Comparison of ENCODE assay signal across 23 mouse cellular contexts in the genomic region with DNA sequence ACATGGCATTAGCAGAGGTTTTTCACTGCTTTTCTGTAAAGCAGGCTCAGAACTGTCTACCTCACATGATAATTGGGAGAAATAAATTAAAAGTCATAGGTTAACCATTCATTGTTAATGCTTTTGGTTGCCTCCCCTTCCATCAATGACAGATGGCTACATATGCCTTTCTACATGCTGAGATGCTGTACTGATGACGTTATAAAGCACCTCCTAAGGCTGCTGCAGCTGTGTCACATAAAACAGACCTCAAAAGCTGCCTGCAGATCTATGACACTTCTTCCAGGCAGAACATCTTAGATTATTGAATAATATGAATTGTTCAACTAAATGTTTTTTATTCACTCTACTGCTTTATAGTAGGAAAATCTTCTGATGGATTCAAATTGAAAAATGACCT. TPM values are rescaled to one million over a fixed set of nuclear protein-coding genes. Genes with fewer than 3 reads are reported as not detected.
DNase-seq lines count a peak whose midpoint lies in the region; ATAC-seq and TF ChIP-seq lines count a peak whose summit lies in the region.
"Had no signal": no experiment of that assay in that cellular context is flagged by ENCODE, and none has a peak within 500 bp of the region (broad histone marks: within the 10 kb centered on the region; RNA-seq: fewer than 3 reads in every experiment).

No protein-coding gene starts in this region.

- no peaks in the 10 kb centered on the region for H3K9me3 ChIP-seq in forebrain, embryonic 13.5 days (replicated peaks)
- H3K9me3 ChIP-seq in forebrain, postnatal 0 days (ENCODE audit: low read length): no peaks in the 10 kb centered on the region
- H3K9me3 ChIP-seq in hindbrain, embryonic 12.5 days (replicated peaks): no peaks in the 10 kb centered on the region
- H3K9me3 ChIP-seq in hindbrain, embryonic 16.5 days (ENCODE audit: control insufficient read depth, low read length): no peaks in the 10 kb centered on the region
- no peaks in the 10 kb centered on the region for H3K9me3 ChIP-seq in neural tube, embryonic 14.5 days (ENCODE audit: control insufficient read depth, low read length)
- H3K9me3 ChIP-seq: embryonic facial prominence, embryonic 13.5 days; embryonic facial prominence, embryonic 15.5 days; forebrain, embryonic 15.5 days had no signal

- H3K4me1 ChIP-seq in forebrain, embryonic 13.5 days: no peaks in the 10 kb centered on the region
- H3K4me1 ChIP-seq in forebrain, postnatal 0 days (ENCODE audit: insufficient read depth): no peaks in the 10 kb centered on the region
- H3K4me1 ChIP-seq in hindbrain, embryonic 12.5 days: no peaks in the 10 kb centered on the region
- no peaks in the 10 kb centered on the region for H3K4me1 ChIP-seq in hindbrain, embryonic 16.5 days (ENCODE audit: control insufficient read depth, insufficient read depth, low read depth, low read length)
- no peaks in the 10 kb centered on the region for H3K4me1 ChIP-seq in neural tube, embryonic 14.5 days (ENCODE audit: control insufficient read depth, insufficient read depth, low read length)
- H3K4me1 ChIP-seq: embryonic facial prominence, embryonic 13.5 days; embryonic facial prominence, embryonic 15.5 days; forebrain, embryonic 15.5 days had no signal

- no peak overlapping the region for H3K27ac ChIP-seq in forebrain, embryonic 13.5 days
- H3K27ac ChIP-seq in forebrain, postnatal 0 days (ENCODE audit: low read depth, low read length): no peak overlapping the region
- H3K27ac ChIP-seq in hindbrain, embryonic 12.5 days: no peak overlapping the region
- H3K27ac ChIP-seq in hindbrain, embryonic 16.5 days (ENCODE audit: low read depth, low read length): no peak overlapping the region
- H3K27ac ChIP-seq in neural tube, embryonic 14.5 days (ENCODE audit: low read depth, low read length): no peak overlapping the region
- H3K27ac ChIP-seq: embryonic facial prominence, embryonic 13.5 days; embryonic facial prominence, embryonic 15.5 days; forebrain, embryonic 15.5 days had no signal

- H3K36me3 ChIP-seq in forebrain, embryonic 13.5 days (ENCODE audit: poor library complexity, severe bottlenecking): no peaks in the 10 kb centered on the region
- no peaks in the 10 kb centered on the region for H3K36me3 ChIP-seq in forebrain, postnatal 0 days (ENCODE audit: insufficient read depth)
- H3K36me3 ChIP-seq in hindbrain, embryonic 12.5 days: no peaks in the 10 kb centered on the region
- H3K36me3 ChIP-seq in hindbrain, embryonic 16.5 days (ENCODE audit: control insufficient read depth, insufficient read depth, low read length): no peaks in the 10 kb centered on the region
- H3K36me3 ChIP-seq in neural tube, embryonic 14.5 days (ENCODE audit: control insufficient read depth, insufficient read depth, low read length): no peaks in the 10 kb centered on the region
- H3K36me3 ChIP-seq: embryonic facial prominence, embryonic 13.5 days; embryonic facial prominence, embryonic 15.5 days; forebrain, embryonic 15.5 days had no signal

- H3K9ac ChIP-seq in forebrain, embryonic 13.5 days: no peak overlapping the region
- H3K9ac ChIP-seq in forebrain, postnatal 0 days: no peak overlapping the region
- H3K9ac ChIP-seq in hindbrain, embryonic 12.5 days: no peak overlapping the region
- no peak overlapping the region for H3K9ac ChIP-seq in hindbrain, embryonic 16.5 days (ENCODE audit: low read depth, low read length)
- H3K9ac ChIP-seq in neural tube, embryonic 14.5 days (replicated peaks; ENCODE audit: low read depth, low read length): no peak overlapping the region
- H3K9ac ChIP-seq: embryonic facial prominence, embryonic 13.5 days; embryonic facial prominence, embryonic 15.5 days; forebrain, embryonic 15.5 days had no signal

- WGBS in forebrain, embryonic 13.5 days: 41% methylated on average over 1 of the region's 1 CpGs
- WGBS in forebrain, postnatal 0 days: 29% methylated on average over 1 of the region's 1 CpGs
- WGBS in hindbrain, embryonic 12.5 days: 23% methylated on average over 1 of the region's 1 CpGs
- 19% methylated on average over 1 of the region's 1 CpGs for WGBS in hindbrain, embryonic 16.5 days
- WGBS in neural tube, embryonic 14.5 days: 20% methylated on average over 1 of the region's 1 CpGs

- H3K4me3 ChIP-seq in forebrain, embryonic 13.5 days: no peak overlapping the region
- no peak overlapping the region for H3K4me3 ChIP-seq in forebrain, postnatal 0 days (ENCODE audit: low read depth, low read length)
- no peak overlapping the region for H3K4me3 ChIP-seq in hindbrain, embryonic 12.5 days
- no peak overlapping the region for H3K4me3 ChIP-seq in hindbrain, embryonic 16.5 days (ENCODE audit: low read length)
- H3K4me3 ChIP-seq in neural tube, embryonic 14.5 days (ENCODE audit: low read depth, low read length): no peak overlapping the region
- H3K4me3 ChIP-seq: embryonic facial prominence, embryonic 13.5 days; embryonic facial prominence, embryonic 15.5 days; erythroblast, embryonic 14.5 days; forebrain, embryonic 15.5 days had no signal

- no peaks in the 10 kb centered on the region for H3K27me3 ChIP-seq in forebrain, embryonic 13.5 days
- no peaks in the 10 kb centered on the region for H3K27me3 ChIP-seq in forebrain, postnatal 0 days (ENCODE audit: insufficient read depth, low read length)
- no peaks in the 10 kb centered on the region for H3K27me3 ChIP-seq in hindbrain, embryonic 12.5 days
- H3K27me3 ChIP-seq in hindbrain, embryonic 16.5 days (replicated peaks; ENCODE audit: control insufficient read depth, insufficient read depth, low read length): no peaks in the 10 kb centered on the region
- H3K27me3 ChIP-seq in neural tube, embryonic 14.5 days (ENCODE audit: control insufficient read depth, insufficient read depth, low read length): no peaks in the 10 kb centered on the region
- H3K27me3 ChIP-seq: embryonic facial prominence, embryonic 13.5 days; embryonic facial prominence, embryonic 15.5 days; forebrain, embryonic 15.5 days had no signal

- DNase-seq in forebrain, postnatal 0 days: no peak
- DNase-seq in neural tube, embryonic 10.5 days (ENCODE audit: extremely low spot score, low spot score): no peak
- peak; percentile 5 for DNase-seq in mesoderm, embryonic 11.5 days (ENCODE audit: low read depth, low spot score)
- no peak for DNase-seq in cerebellum, adult 18-20 months
- DNase-seq: adrenal gland, adult 2 months; adrenal gland, postnatal 10 days; adrenal gland, postnatal 25 days; cerebellum, adult 11-12 months; cerebellum, adult 8-10 months; cerebellum, adult 9-11 months; cerebellum, postnatal 14 days; cerebellum, postnatal 36 days; embryo, embryonic 11 days had no signal

- no peak overlapping the region for H3K4me2 ChIP-seq in forebrain, embryonic 13.5 days
- no peak overlapping the region for H3K4me2 ChIP-seq in forebrain, postnatal 0 days (ENCODE audit: low read depth)
- no peak overlapping the region for H3K4me2 ChIP-seq in hindbrain, embryonic 12.5 days (replicated peaks)
- no peak overlapping the region for H3K4me2 ChIP-seq in hindbrain, embryonic 16.5 days (ENCODE audit: low read length)
- H3K4me2 ChIP-seq in neural tube, embryonic 14.5 days (ENCODE audit: low read depth, low read length): no peak overlapping the region
- H3K4me2 ChIP-seq: embryonic facial prominence, embryonic 13.5 days; embryonic facial prominence, embryonic 15.5 days; forebrain, embryonic 15.5 days had no signal

- 0 out of 2 replicates have a peak, but pooled peaks have one; percentile 10 for ATAC-seq in forebrain, embryonic 13.5 days
- ATAC-seq in forebrain, postnatal 0 days: no peak
- ATAC-seq in hindbrain, embryonic 12.5 days (ENCODE audit: low FRiP score): 0 out of 2 replicates have a peak, but pooled peaks have one; percentile 22
- ATAC-seq in hindbrain, embryonic 16.5 days: no peak
- ATAC-seq in neural tube, embryonic 14.5 days (ENCODE audit: low read depth): 0 out of 2 replicates have a peak, but pooled peaks have one; percentile 56
- ATAC-seq: forebrain, embryonic 15.5 days had no signal

- no peak for TF ChIP-seq CTCF in forebrain, postnatal 0 days (IDR thresholded peaks at IDR 0.05; ENCODE audit: low read depth)

RNA-seq across cellular contexts. Expression of gene Grm5, which starts 51.6 kb away (rescaled TPM):
- polyA plus RNA-seq in forebrain, embryonic 13.5 days (2015; fragmentation: Nextera tagmentation; extraction: Ambion mirVana): 7.0 and 7.7 TPM in 2 replicates
- total RNA-seq in forebrain, postnatal 0 days (2014; rRNA removed): 189 and 223 TPM in 2 replicates
- 48.1 and 67.0 TPM in 2 replicates for polyA plus RNA-seq in forebrain, postnatal 0 days (2015; fragmentation: Nextera tagmentation; extraction: Ambion mirVana)
- 1.7 and 2.2 TPM in 2 replicates for polyA plus RNA-seq in hindbrain, embryonic 12.5 days (2016; fragmentation: Nextera tagmentation; extraction: Ambion mirVana)
- polyA plus RNA-seq in hindbrain, embryonic 16.5 days (2015; fragmentation: Nextera tagmentation; extraction: Ambion mirVana): 57.7 and 65.6 TPM in 2 replicates
- polyA plus RNA-seq in neural tube, embryonic 14.5 days (2014; fragmentation: Nextera tagmentation; extraction: Ambion mirVana): 84.4 and 134 TPM in 2 replicates
- total RNA-seq: adrenal gland, adult 2 months; adrenal gland, postnatal 25 days; common myeloid progenitor, adult 5-6 weeks had no signal
- polyA plus RNA-seq: adrenal gland, adult 2 months; C2C12; erythroblast, embryonic 14.5 days had no signal

Comparison
In these comparisons a context has a peak if more than half of its experiments do, and no peak if none do; other contexts are left out.
1. ATAC-seq: peak in forebrain, embryonic 13.5 days (single experiment), hindbrain, embryonic 12.5 days (single experiment) and neural tube, embryonic 14.5 days (single experiment); none in forebrain, postnatal 0 days (single experiment) and hindbrain, embryonic 16.5 days (single experiment).